Mouse (Mus musculus): Measurements from ENCODE around the gene Foxp4. TPM values are rescaled to one million over a fixed set of nuclear protein-coding genes. Genes with fewer than 3 reads are reported as not detected.

Foxp4 gene
- polyA plus RNA-seq, 1 experiment, result 32.4 TPM

DNA sequence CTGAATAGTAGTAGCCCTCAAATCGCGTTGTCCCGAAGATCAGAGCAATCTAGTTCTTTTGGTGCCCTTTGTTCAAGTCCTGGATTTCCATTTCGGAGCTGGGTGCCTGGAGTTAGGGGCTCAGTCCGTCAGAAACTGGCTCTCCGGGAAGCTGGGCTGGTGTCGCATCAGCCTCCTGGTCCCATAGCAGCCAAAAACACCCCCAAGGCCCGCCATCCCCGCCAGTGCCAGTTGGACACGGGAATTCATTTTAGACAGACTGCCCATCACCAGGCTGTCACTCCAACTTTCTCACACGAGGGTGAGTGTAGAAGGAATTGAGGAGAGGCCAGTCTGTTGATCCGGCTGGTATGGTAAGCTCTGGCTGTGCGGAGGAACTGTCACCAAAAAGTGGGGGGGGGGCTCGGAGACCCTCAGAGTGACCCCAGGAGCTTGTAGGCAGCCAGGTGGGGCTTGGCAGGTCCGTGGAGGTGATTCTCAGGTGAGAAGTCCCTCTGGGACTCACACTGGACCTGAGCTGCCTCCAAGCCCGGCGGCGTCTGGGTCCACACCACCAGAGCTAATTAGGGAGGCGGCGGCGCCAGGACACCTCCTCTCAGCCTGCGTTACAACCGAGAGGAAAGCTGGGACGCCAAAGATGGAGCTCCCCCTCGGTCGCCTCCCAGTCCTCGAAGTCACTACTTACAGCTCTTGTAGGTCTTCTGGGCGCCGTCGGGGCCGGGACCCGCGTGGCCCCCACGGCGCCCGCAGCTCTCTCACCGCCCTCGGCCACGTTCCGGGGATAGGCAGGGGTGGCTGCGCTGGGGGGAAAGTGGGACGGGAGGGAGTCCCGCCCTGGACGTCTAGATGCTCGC is 90.6 kb downstream of the Foxp4 start:
- no peak overlapping the region for H3K4me3 ChIP-seq (ENCODE audit: insufficient read depth, poor library complexity, severe bottlenecking)
- TF ChIP-seq FOSL1 (IDR thresholded peaks at IDR 0.05; ENCODE audit: insufficient read depth, low read length, poor library complexity, severe bottlenecking) (no peak), MYOG (IDR thresholded peaks at IDR 0.05; ENCODE audit: control insufficient read depth, extremely low read depth, insufficient read length) (no peak), MYOD1 (IDR thresholded peaks at IDR 0.05; ENCODE audit: control insufficient read depth, insufficient read length, low read depth) (no peak), CTCF (IDR thresholded peaks at IDR 0.05; ENCODE audit: control insufficient read depth, insufficient read depth, insufficient read length) (no peak), USF1 (IDR thresholded peaks at IDR 0.05; ENCODE audit: low read depth) (no peak), MAX (IDR thresholded peaks at IDR 0.05) (no peak), CEBPB (IDR thresholded peaks at IDR 0.05; ENCODE audit: low read depth) (no peak)
- no peak overlapping the region for H3ac ChIP-seq (ENCODE audit: control insufficient read depth, insufficient read length, low read depth)
- peaks cover 28% of the 10 kb centered on the region for H3K27me3 ChIP-seq (ENCODE audit: control insufficient read depth, insufficient read depth, insufficient read length)
- H3K79me3 ChIP-seq (ENCODE audit: low read depth), result no peaks in the 10 kb centered on the region
- H3K79me2 ChIP-seq (ENCODE audit: control insufficient read depth, insufficient read depth), result no peaks in the 10 kb centered on the region
- H3K36me3 ChIP-seq (ENCODE audit: control insufficient read depth, insufficient read depth), result no peaks in the 10 kb centered on the region

DNA sequence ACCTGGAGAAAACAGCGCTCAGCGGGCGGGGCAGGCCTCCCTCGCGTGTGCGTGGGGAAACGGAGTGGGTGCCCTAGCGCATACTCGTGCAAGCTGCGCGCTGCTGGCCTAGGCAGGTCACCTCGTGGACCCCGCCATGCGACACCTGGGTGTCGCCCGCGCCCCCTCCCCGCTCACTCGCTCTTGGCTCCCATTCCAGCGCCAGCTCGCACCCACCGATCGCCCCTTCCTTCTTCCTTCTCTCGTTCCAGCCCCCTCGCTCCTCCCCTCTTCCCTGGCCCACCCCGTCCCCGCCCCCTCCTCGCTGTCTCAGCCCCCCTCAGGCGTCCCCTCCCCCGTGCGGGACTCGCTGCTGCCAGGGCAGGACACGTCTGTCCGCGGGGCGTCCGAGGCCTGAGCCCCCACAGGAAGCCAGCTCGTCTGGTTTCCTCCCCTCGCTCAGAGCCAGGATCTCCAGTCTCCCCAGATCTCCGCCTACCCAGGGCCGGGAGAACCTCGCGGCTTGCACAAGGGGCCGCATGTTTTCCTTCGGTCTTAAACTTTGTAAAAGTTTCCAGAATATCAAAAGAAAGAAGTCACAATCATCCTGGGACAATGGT is 91.3 kb downstream of the Foxp4 start:
- Histone ChIP-seq H3K36me3 (ENCODE audit: control insufficient read depth, insufficient read depth) (no peaks in the 10 kb centered on the region), H3K4me3 (ENCODE audit: insufficient read depth, poor library complexity, severe bottlenecking) (no peak overlapping the region), H3K79me2 (ENCODE audit: control insufficient read depth, insufficient read depth) (no peaks in the 10 kb centered on the region), H3K79me3 (ENCODE audit: low read depth) (no peaks in the 10 kb centered on the region), H3ac (ENCODE audit: control insufficient read depth, insufficient read length, low read depth) (no peak overlapping the region), H3K27me3 (ENCODE audit: control insufficient read depth, insufficient read depth, insufficient read length) (peaks cover 30% of the 10 kb centered on the region)
- no peak for TF ChIP-seq FOSL1 (IDR thresholded peaks at IDR 0.05; ENCODE audit: insufficient read depth, low read length, poor library complexity, severe bottlenecking)
- no peak for TF ChIP-seq MYOG (IDR thresholded peaks at IDR 0.05; ENCODE audit: control insufficient read depth, extremely low read depth, insufficient read length)
- TF ChIP-seq MYOD1 (IDR thresholded peaks at IDR 0.05; ENCODE audit: control insufficient read depth, insufficient read length, low read depth), result no peak
- TF ChIP-seq USF1 (IDR thresholded peaks at IDR 0.05; ENCODE audit: low read depth), result no peak
- no peak for TF ChIP-seq CEBPB (IDR thresholded peaks at IDR 0.05; ENCODE audit: low read depth)
- TF ChIP-seq CTCF (IDR thresholded peaks at IDR 0.05; ENCODE audit: control insufficient read depth, insufficient read depth, insufficient read length), result no peak
- TF ChIP-seq MAX (IDR thresholded peaks at IDR 0.05), result no peak

DNA sequence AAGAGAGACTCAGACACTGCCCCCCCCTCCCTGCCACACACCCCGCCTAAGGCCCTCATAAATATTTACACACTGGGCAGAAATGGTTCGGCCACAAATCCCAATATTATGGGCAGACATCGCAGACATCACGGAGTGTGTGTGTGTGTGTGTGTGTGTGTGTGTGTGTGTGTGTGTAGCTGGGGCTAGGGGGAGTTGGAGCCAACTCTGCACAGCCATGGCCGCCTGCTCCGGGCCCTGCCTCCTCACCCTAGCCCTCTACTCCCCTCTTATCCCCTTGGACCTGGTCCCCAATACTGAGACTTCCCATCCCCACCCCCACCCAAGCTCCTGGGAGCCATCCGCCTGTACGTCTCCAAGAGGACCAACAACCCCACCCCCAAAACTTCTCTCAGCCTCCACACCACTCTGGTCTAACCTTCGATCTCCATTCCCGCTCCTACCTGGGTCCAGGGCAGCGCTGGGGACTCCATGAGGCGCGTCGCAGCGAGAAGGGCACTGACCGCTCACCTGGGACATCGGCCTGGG is 91.9 kb downstream of the Foxp4 start:
- H3K79me2 ChIP-seq (ENCODE audit: control insufficient read depth, insufficient read depth), result no peaks in the 10 kb centered on the region
- no peaks in the 10 kb centered on the region for H3K79me3 ChIP-seq (ENCODE audit: low read depth)
- peaks cover 30% of the 10 kb centered on the region for H3K27me3 ChIP-seq (ENCODE audit: control insufficient read depth, insufficient read depth, insufficient read length)
- no peaks in the 10 kb centered on the region for H3K36me3 ChIP-seq (ENCODE audit: control insufficient read depth, insufficient read depth)
- TF ChIP-seq MYOG (IDR thresholded peaks at IDR 0.05; ENCODE audit: control insufficient read depth, extremely low read depth, insufficient read length), result no peak
- H3K4me3 ChIP-seq (ENCODE audit: insufficient read depth, poor library complexity, severe bottlenecking), result no peak overlapping the region
- no peak overlapping the region for H3ac ChIP-seq (ENCODE audit: control insufficient read depth, insufficient read length, low read depth)

DNA sequence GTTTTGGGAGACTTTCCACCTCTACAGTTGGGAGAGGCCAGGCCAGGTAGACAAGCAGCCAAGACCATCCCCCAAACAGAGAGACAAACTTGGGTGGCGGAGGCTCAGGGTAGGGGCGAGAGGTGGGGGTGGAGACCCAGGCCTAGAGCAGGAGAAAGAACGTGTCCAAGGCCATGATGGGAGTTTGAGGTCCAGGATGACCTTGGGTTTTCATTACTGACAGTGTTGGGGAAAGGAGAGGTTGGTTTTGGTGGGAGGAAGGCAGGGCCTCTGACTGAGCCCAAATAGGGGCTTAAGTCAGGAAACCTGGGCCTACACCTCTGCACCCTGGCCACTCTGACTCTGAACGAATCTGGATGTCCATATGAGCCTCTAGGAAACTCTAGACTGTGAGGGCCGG is 92.7 kb downstream of the Foxp4 start:
- Histone ChIP-seq H3K79me2 (ENCODE audit: control insufficient read depth, insufficient read depth) (no peaks in the 10 kb centered on the region), H3K4me3 (ENCODE audit: insufficient read depth, poor library complexity, severe bottlenecking) (no peak overlapping the region), H3K27me3 (ENCODE audit: control insufficient read depth, insufficient read depth, insufficient read length) (peaks cover 34% of the 10 kb centered on the region), H3ac (ENCODE audit: control insufficient read depth, insufficient read length, low read depth) (no peak overlapping the region), H3K79me3 (ENCODE audit: low read depth) (no peaks in the 10 kb centered on the region), H3K36me3 (ENCODE audit: control insufficient read depth, insufficient read depth) (no peaks in the 10 kb centered on the region)
- no peak for TF ChIP-seq FOSL1 (IDR thresholded peaks at IDR 0.05; ENCODE audit: insufficient read depth, low read length, poor library complexity, severe bottlenecking)
- TF ChIP-seq CTCF (IDR thresholded peaks at IDR 0.05; ENCODE audit: control insufficient read depth, insufficient read depth, insufficient read length), result no peak
- no peak for TF ChIP-seq MAX (IDR thresholded peaks at IDR 0.05)
- no peak for TF ChIP-seq MYOD1 (IDR thresholded peaks at IDR 0.05; ENCODE audit: control insufficient read depth, insufficient read length, low read depth)
- TF ChIP-seq CEBPB (IDR thresholded peaks at IDR 0.05; ENCODE audit: low read depth), result no peak
- TF ChIP-seq MYOG (IDR thresholded peaks at IDR 0.05; ENCODE audit: control insufficient read depth, extremely low read depth, insufficient read length), result no peak
- no peak for TF ChIP-seq USF1 (IDR thresholded peaks at IDR 0.05; ENCODE audit: low read depth)

DNA sequence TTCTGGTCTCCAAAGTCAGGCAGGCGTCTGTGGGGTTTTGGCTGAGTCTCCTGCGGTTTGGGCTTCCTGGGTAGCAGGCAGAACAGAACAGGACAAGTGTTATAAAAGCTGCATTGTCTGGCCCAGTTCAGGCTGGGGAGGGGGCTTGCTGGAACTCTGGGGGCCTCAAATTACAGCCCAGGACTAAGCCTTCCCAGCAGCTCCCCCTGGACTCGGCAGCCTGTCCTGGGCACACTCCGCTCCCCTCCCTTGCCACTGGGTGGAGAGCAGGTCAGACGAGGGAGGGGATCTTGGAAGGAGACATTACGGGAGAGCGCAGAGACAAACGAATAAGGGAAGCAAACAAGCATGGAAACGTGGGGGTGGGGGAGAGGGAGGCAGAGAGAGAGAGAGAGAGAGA is 93.3 kb downstream of the Foxp4 start:
- H3K79me2 ChIP-seq (ENCODE audit: control insufficient read depth, insufficient read depth), result no peaks in the 10 kb centered on the region
- no peaks in the 10 kb centered on the region for H3K36me3 ChIP-seq (ENCODE audit: control insufficient read depth, insufficient read depth)
- no peaks in the 10 kb centered on the region for H3K79me3 ChIP-seq (ENCODE audit: low read depth)
- H3K27me3 ChIP-seq (ENCODE audit: control insufficient read depth, insufficient read depth, insufficient read length), result peaks cover 34% of the 10 kb centered on the region
- TF ChIP-seq MAX (IDR thresholded peaks at IDR 0.05), result no peak
- no peak for TF ChIP-seq MYOD1 (IDR thresholded peaks at IDR 0.05; ENCODE audit: control insufficient read depth, insufficient read length, low read depth)
- no peak for TF ChIP-seq CEBPB (IDR thresholded peaks at IDR 0.05; ENCODE audit: low read depth)
- no peak for TF ChIP-seq FOSL1 (IDR thresholded peaks at IDR 0.05; ENCODE audit: insufficient read depth, low read length, poor library complexity, severe bottlenecking)
- TF ChIP-seq CTCF (IDR thresholded peaks at IDR 0.05; ENCODE audit: control insufficient read depth, insufficient read depth, insufficient read length), result no peak
- no peak for TF ChIP-seq USF1 (IDR thresholded peaks at IDR 0.05; ENCODE audit: low read depth)
- TF ChIP-seq MYOG (IDR thresholded peaks at IDR 0.05; ENCODE audit: control insufficient read depth, extremely low read depth, insufficient read length), result no peak
- no peak overlapping the region for H3K4me3 ChIP-seq (ENCODE audit: insufficient read depth, poor library complexity, severe bottlenecking)
- no peak overlapping the region for H3ac ChIP-seq (ENCODE audit: control insufficient read depth, insufficient read length, low read depth)

Measured in C2C12 (cell line).